Mouse (Mus musculus) kidney, adult 8-10 months (tissue): ENCODE data around the gene Cst10.
A peak's percentile ranks its signal among the peaks of the same experiment; 100 is the strongest.

Experiments used
- DNase-seq, 2 experiments: peaks; one replicate each; pipeline ENCODE4 v3.0.0; 2022

Gene Cst10

DNA sequence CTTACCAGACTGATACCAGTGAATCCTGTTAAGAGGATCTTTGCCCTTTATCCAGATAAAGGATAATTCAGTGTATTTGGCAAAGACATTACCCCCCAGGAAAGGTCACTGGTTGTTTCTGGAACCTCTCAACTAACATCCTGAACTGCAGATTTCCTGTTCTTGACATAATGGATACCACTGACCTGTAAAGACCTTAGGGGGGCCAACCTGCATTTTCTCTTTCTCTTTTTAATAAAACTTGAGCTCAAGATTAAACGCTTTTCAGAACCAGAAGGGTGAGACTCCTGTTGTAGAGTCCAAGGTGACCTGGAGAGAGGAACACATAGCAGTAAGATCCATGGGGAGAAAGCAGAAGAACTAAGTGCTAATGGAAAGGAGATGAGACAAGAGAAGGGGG is at the start of gene Cst10:
TSS of gene Cst10 (plus strand) at position 301 of the 400 bp plus-strand sequence.
- no peak for DNase-seq

DNA sequence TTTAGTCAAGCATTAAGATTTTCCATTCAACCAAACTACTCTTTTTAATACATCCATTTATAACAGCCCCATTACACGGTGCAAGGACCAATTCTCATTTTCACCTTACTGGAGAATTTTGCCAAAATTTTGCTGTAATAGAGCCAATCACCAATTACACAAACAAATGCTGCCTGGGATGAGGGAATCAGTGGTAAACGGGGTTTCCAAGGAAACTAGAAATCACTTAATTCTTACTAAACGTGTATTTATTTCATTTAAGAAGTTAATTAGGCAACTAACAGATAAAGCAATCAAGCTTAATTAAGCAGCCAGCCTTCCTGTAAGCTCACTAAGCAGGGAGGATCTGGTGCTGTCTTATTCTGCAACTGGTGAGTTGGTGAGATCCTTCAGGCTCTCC is 11.9 kb upstream of the Cst10 start:
- no peak for DNase-seq

DNA sequence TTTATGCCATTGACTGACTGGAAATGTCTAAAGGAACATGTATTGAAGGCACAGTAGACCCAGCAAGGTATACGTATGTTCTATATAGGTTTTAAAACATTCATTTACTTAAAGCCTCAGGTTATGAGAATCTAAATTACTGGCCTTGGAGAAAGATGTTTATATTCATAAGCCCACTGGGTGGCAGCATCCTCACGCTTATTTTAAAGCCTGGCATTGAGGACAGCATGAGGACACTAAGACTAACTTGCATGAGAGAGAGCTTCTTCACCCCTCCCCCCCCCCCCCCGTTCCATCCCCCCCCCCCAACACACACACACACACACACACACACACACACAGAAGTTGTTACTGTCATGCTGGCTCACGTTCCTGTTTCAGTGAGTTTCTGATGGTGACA is 17.7 kb downstream of the Cst10 start:
- peak in 1 of 2 experiments; percentile 13 for DNase-seq
